Mouse (Mus musculus): ENCODE results near the gene Ccdc57. TPM values are rescaled to one million over a fixed set of nuclear protein-coding genes. Genes with fewer than 3 reads are reported as not detected.
A peak's percentile ranks its signal among the peaks of the same experiment; 100 is the strongest.

Ccdc57 gene
- polyA plus RNA-seq, 1 experiment from 2014 or later: 6.4 TPM

DNA sequence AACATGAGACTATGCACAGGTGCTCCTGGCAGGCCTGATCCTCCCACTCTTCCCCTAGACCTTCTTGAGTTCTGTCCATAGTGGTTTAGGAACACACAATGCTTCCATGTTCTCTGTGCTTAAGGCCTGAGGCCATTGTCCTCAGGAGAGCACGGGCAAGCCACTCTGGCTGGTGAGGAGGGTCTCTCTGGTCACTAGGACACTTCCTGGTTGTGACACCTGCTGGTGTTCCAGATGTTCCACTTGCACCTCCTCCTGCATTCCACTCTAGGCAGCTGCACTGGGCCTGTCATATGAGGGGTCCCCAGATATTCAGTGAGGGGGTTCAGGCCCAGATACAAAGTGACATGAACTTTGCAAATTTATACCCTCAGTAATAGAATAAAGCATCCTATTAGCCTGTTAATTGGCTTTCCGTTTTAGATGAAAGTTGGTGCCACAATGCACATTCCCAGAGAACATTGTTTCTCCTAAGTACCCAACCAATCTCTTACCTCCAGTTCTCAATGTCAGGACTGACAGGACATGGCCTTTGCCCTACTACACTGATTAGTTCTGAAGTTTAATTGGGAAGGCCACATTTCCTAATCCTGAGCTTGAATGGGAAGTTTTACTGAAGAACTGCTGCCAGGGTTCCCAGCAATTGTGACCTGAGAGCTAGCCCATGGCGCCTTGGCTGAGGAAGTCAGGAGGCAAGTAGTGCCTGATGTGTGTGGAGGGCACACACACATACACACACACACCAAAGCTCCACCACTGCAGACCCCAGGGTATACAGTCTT lies 100.8 kb downstream of the Ccdc57 start:
- H3K9me3 ChIP-seq: no peaks in the 10 kb centered on the region
- no peak overlapping the region for H3K9ac ChIP-seq
- H3K36me3 ChIP-seq: no peaks in the 10 kb centered on the region; the same call in 1 of the 2 replicates
- H3K4me3 ChIP-seq: no peak overlapping the region
- ATAC-seq (ENCODE audit: low FRiP score, low read depth): no peak
- H3K4me1 ChIP-seq: no peaks in the 10 kb centered on the region
- H3K4me2 ChIP-seq (replicated peaks): no peak overlapping the region
- WGBS: 76% methylated on average over 3 of the region's 3 CpGs
- H3K27ac ChIP-seq: no peak overlapping the region
- no peaks in the 10 kb centered on the region for H3K27me3 ChIP-seq

DNA sequence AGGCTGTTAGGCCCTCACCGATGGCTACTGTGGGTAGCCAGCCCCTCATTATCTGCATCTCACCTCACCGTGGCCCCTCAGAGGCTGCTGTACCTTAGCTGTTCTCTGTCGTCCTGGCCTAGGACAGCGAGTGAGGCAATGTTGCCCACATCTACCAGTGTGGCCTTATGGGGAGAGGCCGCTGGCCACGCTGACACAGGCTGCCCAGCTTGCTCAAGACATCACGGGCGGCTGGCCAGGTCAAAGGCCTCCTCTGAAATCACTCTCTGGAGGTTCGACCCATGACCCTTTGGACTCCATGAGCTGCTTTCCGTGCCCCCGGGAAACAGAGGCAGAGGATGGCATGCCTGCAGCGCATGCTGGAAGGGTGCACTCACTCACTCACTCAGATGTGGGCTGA lies 102.0 kb downstream of the Ccdc57 start:
- Histone ChIP-seq H3K9me3 (no peaks in the 10 kb centered on the region), H3K36me3 (peaks cover 7% of the 10 kb centered on the region; the same call in 1 of the 2 replicates), H3K4me1 (peaks cover 6% of the 10 kb centered on the region), H3K27ac (no peak overlapping the region), H3K9ac (peak overlapping the region; percentile 25; the same call in 1 of the 2 replicates), H3K27me3 (no peaks in the 10 kb centered on the region), H3K4me3 (no peak overlapping the region), H3K4me2 (replicated peaks) (no peak overlapping the region)
- no peak for ATAC-seq (ENCODE audit: low FRiP score, low read depth)
- WGBS: 86% methylated on average over 12 of the region's 12 CpGs

DNA sequence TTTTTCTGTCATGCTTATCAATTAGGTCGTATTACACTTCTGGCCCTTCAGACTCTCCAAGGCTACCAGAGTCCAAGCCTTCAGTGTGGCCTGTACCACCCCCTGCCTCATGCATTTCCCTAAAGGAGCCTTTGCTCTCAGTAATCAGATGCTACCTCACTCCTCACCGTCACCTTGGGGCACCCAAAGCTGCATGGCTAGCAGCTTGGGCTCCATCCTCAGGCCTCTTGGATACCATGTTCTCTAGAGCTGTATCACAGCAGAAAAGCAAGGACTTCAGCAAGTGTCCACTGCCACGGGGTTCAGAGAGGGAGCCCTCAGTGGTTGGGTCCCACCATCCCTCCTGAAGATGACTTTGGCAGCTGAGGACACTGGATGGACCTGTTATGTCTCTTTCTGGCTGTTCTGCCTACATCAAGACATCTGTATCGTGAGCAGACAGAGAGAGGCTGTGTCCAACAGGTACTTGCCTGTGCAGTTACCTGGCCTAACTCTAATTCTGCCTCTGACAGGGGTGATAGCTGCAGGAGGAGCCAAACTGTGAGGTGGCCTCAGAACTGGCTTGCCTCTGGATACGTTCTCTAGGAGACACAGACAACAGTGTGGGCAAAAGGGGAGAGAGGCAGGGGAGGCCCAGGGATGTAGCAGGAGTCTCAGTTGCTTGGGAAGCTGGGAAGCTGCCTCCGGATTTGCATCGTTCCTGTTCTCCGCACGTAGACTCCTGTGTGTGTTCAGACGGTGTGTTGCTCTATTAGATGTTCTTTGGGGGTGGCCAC lies 102.7 kb downstream of the Ccdc57 start:
- Histone ChIP-seq H3K27me3 (no peaks in the 10 kb centered on the region), H3K4me3 (no peak overlapping the region)

DNA sequence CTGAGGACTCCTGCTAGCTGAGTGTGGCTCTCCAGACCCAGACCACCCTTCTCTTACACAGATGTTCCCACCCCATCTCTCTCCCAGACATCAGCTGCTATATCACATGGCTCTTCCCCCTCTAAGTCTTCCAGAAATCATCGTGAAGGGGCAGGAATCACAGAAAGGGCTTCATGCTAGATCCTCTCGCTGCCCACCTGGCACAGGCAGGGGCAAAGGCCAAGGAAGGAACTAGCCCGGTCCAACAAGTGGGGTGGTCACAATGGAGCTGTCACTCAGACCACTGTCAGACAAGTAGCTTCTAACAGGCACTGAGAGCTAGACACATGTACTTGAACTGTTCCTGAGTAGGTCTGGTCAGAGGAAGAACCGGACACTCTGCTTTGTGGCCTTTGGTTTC lies 104.3 kb downstream of the Ccdc57 start:
- Histone ChIP-seq H3K27me3 (no peaks in the 10 kb centered on the region), H3K4me2 (replicated peaks) (no peak overlapping the region), H3K4me1 (peaks cover 13% of the 10 kb centered on the region), H3K27ac (no peak overlapping the region), H3K9ac (0 out of 2 replicates have a peak overlapping the region, but pooled peaks have one; percentile 10), H3K4me3 (no peak overlapping the region), H3K36me3 (peaks cover 7% of the 10 kb centered on the region; the same call in 1 of the 2 replicates), H3K9me3 (no peaks in the 10 kb centered on the region)
- ATAC-seq (ENCODE audit: low FRiP score, low read depth): no peak
- 83% methylated on average over 4 of the region's 4 CpGs for WGBS

More for the DNA sequence above, 102.7 kb downstream of the Ccdc57 start:
- peak overlapping the region; percentile 31; the same call in 1 of the 2 replicates for H3K9ac ChIP-seq
- peaks cover 13% of the 10 kb centered on the region for H3K4me1 ChIP-seq
- no peak overlapping the region for H3K4me2 ChIP-seq (replicated peaks)
- 83% methylated on average over 10 of the region's 10 CpGs for WGBS
- no peaks in the 10 kb centered on the region for H3K9me3 ChIP-seq
- H3K27ac ChIP-seq: no peak overlapping the region
- ATAC-seq (ENCODE audit: low FRiP score, low read depth): no peak
- peaks cover 7% of the 10 kb centered on the region; the same call in 1 of the 2 replicates for H3K36me3 ChIP-seq

DNA sequence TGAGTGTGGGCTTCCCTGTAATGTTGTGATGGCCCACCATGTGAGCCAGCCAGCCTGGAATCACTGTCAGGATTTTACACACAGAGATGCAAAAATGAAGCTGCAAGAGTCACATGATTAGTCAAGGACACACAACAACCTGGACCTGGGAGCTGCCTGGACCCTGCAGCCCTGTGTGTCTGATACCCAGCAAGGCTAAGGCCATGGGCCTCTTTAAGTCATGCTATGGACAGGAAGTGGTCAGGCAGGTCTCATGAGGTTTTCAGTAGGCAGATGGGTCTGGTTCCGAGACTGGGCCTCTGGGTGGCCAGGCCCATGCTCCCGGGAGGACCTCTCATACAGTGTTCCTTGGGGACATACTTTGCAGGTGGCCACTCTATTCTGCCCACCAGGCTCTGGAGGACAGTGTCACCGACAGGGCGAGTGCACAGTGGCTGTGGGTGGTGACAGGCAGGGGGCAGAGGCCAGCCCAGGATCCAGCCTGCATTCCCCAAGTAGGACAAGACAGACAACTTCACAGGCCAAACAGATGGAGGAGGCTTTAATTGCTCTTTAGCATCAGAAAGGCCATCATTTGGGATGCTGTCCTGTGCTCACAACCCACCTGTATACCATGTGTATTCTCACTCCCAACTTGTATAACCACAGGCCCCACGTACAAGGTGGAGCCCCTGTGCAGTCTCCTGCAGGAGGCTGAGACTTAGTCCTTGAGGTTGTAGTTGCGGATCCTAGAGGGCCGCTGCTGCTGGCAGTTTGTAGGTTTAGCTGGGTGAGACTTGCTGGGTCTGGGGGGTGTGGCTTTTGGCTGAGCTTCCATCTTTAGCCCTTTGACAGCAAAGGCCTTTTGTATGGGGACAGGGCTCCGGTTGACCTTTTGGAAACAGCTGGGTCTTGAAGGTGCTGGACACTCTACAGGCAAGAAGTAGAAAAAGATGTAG lies 106.4 kb downstream of the Ccdc57 start:
- Histone ChIP-seq H3K9ac (peak overlapping the region; percentile 97; the same call in 1 of the 2 replicates), H3K4me2 (replicated peaks) (no peak overlapping the region)

DNA sequence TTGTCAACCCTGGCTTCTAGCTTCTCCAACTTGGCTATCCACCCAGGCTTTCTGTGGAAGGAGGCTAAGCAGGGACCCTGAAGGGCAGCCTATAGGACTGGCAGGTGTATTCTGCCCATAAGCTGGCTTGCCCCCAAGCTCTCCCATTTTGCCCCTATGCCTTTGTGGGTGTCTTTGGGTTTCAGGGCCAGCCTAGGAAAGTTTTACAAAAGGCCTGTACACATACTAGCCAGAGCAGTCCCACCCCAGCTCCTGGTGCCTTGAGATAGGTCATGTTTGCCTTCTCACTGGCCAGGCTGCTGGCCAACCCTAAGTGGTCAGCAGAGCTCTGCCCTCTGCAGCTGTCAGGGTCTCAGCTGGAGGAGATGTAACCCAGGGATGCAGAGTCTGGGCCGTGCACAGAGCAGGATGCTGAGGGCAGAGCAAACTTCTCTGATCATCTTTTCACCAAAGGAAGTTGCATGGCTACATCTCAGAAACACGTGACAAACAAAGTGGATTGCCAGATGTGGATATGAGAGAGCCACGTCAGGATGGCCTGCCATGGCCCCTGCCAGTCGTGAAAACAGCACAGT lies 107.3 kb downstream of the Ccdc57 start:
- Histone ChIP-seq H3K4me3 (peak overlapping the region; percentile 98), H3K9ac (peak overlapping the region; percentile 97), H3K27me3 (no peaks in the 10 kb centered on the region), H3K4me2 (replicated peaks) (peak overlapping the region; percentile 98), H3K27ac (peak overlapping the region; percentile 97), H3K4me1 (peaks cover 35% of the 10 kb centered on the region), H3K9me3 (no peaks in the 10 kb centered on the region), H3K36me3 (peaks cover 27% of the 10 kb centered on the region)
- ATAC-seq (ENCODE audit: low FRiP score, low read depth): no peak
- 25% methylated on average over 4 of the region's 4 CpGs for WGBS

More for the DNA sequence above, 106.4 kb downstream of the Ccdc57 start:
- WGBS: 88% methylated on average over 8 of the region's 8 CpGs
- Histone ChIP-seq H3K27ac (peak overlapping the region; percentile 97), H3K27me3 (no peaks in the 10 kb centered on the region), H3K4me1 (peaks cover 32% of the 10 kb centered on the region), H3K9me3 (no peaks in the 10 kb centered on the region), H3K36me3 (peaks cover 18% of the 10 kb centered on the region), H3K4me3 (no peak overlapping the region)
- ATAC-seq (ENCODE audit: low FRiP score, low read depth): no peak

DNA sequence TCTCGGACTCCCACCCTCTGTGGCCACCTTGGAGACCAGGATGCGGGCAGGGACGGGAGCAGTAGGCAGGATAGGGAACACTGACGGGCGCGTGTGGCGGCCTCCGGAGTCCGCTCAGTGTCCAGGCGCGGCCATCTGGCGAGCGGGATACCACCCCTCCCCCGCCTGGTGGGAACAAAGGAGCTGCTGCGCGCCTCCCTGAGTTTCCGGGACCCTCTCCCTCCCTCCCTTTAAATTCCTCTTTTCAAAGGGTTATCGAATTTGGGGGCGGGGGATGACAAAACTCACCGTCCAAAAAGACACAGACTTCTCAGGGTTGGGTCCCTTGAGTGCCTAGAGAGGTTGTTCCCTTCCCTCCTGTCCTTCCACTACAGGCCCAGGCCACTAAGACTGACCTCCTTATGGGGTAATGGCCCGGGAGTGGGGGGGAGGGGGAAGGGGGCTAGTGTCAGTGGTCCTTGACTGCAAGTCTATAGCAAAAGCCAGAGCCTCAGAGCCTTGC lies 107.8 kb downstream of the Ccdc57 start:
- H3K36me3 ChIP-seq: peaks cover 32% of the 10 kb centered on the region
- H3K27me3 ChIP-seq: no peaks in the 10 kb centered on the region
- peaks cover 35% of the 10 kb centered on the region for H3K4me1 ChIP-seq
- no peaks in the 10 kb centered on the region for H3K9me3 ChIP-seq
- H3K4me3 ChIP-seq: peak overlapping the region; percentile 98
- peak overlapping the region; percentile 98 for H3K4me2 ChIP-seq (replicated peaks)
- WGBS: 0% methylated on average over 21 of the region's 21 CpGs
- peak; percentile 55 for ATAC-seq (ENCODE audit: low FRiP score, low read depth)
- peak overlapping the region; percentile 97 for H3K27ac ChIP-seq
- peak overlapping the region; percentile 97 for H3K9ac ChIP-seq

DNA sequence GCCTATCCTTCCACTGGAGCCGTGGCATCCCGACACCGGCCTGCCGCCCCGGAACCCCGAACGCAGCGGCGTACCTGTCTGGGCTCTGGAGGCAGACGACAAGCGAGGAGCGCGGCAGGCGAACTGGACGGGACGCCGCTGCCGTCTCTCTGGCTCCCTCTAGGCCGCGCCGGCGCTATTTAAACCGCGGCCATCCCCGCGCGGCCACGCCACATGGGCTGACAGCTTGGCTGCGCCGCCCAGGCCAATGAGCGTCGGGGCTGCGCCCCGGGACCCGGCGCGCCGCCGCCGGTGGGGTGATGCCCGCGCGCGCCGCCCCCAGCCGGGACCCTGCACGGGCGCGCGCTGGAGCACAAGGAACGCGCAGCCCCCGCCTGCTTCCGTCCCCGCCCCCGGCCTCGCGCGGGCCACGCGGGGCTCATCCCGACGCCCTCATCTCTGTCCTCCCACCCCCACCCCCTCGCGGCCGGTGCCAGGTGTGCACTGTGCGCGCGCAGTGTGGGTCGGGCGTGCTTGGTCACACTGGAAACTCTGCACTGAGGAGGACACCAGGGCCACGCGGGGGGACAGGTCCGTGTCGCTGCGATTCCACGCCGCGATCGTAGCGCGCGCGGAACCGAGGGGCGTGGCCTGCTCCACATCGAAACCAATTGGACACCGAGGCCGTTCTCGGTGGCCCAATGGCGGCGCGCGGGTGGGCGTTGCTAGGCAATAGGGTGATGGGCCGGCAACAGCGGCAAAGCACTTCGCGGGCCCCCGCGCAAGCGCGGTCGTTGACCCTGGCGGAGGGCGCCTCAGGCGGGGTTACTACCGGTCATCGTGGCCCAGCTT lies 108.5 kb downstream of the Ccdc57 start, which contains the start of gene Fasn:
Gene Fasn, minus strand, starts transcription at position 592 of the 831 bp plus-strand sequence.
- H3K9ac ChIP-seq: peak within 1 kb of the TSS; percentile 97
- peaks cover 35% of the 10 kb centered on the region for H3K4me1 ChIP-seq
- WGBS: under 1% methylated on average over 93 of the region's 109 CpGs
- peak within 1 kb of the TSS; percentile 97 for H3K27ac ChIP-seq
- peak within 1 kb of the TSS; percentile 98 for H3K4me3 ChIP-seq
- H3K36me3 ChIP-seq: peaks cover 39% of the 10 kb centered on the region
- no peaks in the 10 kb centered on the region for H3K9me3 ChIP-seq
- H3K4me2 ChIP-seq (replicated peaks): peak within 1 kb of the TSS; percentile 98
- no peaks in the 10 kb centered on the region for H3K27me3 ChIP-seq
- peak; percentile 91 for ATAC-seq (ENCODE audit: low FRiP score, low read depth)

DNA sequence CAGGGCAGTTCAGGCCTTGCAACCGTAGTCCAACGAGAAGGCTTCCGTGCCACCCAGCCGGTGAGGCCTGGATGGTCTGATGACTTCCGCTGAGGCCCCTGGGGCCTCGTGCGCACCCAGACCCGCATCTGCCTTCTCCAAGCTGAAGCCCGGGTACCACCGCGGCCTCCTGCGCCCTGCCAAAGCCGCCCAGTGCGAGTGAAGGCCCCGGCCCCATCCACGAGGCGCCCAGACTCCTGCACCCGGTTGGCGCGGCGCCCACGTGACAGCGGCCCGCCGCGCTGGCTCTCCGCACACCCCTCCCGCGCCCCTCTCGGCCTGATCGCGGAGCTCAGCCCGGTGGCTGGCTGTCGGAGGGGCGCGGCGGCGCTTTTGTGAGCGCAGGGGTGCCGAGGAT lies 109.1 kb downstream of the Ccdc57 start:
- peak; percentile 45 for ATAC-seq (ENCODE audit: low FRiP score, low read depth)
- no peaks in the 10 kb centered on the region for H3K27me3 ChIP-seq
- peak overlapping the region; percentile 98 for H3K4me3 ChIP-seq
- H3K4me2 ChIP-seq (replicated peaks): peak overlapping the region; percentile 98
- peaks cover 45% of the 10 kb centered on the region for H3K36me3 ChIP-seq
- under 1% methylated on average over 31 of the region's 40 CpGs for WGBS
- no peaks in the 10 kb centered on the region for H3K9me3 ChIP-seq
- H3K27ac ChIP-seq: peak overlapping the region; percentile 97
- peaks cover 35% of the 10 kb centered on the region for H3K4me1 ChIP-seq
- peak overlapping the region; percentile 97 for H3K9ac ChIP-seq

DNA sequence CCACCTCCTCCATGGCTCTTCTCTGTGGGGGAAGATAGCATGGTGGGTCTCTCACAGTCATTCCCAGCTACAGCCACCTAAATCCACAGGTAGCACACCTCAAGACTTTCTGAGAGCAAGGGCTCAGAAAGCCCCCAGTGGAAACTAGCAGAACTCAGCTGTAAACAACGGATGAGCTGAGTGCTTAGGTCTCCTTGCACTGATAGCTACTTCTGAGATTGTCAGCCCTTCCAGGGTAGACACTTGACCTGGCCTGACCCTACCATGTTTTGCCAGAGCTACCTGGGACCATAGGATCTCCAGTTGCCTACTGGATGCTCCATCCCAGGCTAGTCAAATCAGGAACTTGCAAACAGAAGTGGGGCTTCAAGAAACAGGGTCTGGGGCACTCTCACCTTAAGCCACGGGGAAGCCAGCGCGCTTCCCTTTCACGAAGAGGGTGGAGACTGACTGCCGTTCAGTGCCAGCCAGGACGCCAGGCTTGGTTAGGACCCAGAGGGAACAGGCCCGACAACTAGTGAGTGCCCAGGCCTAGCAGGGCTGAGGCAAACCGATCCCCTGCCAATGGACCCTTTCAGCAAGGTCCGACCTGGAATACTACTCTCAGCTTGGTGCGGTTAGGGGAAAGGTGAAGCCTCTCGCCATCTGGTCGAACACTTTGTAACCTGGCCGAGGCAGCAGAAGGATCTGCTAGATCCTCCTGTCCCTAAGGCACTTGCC lies 109.7 kb downstream of the Ccdc57 start:
- H3K4me1 ChIP-seq: peaks cover 35% of the 10 kb centered on the region
- H3K4me3 ChIP-seq: peak overlapping the region; percentile 98
- H3K9ac ChIP-seq: peak overlapping the region; percentile 97
- no peaks in the 10 kb centered on the region for H3K9me3 ChIP-seq
- under 1% methylated on average over 14 of the region's 14 CpGs for WGBS
- no peaks in the 10 kb centered on the region for H3K27me3 ChIP-seq
- H3K27ac ChIP-seq: peak overlapping the region; percentile 97
- peaks cover 51% of the 10 kb centered on the region for H3K36me3 ChIP-seq
- ATAC-seq (ENCODE audit: low FRiP score, low read depth): no peak
- H3K4me2 ChIP-seq (replicated peaks): peak overlapping the region; percentile 98

All from limb, embryonic 13.5 days (tissue).